Mouse (Mus musculus): ENCODE data around the gene Gm7029.
"Not testable (repeated sequence)": the region's sequence is repeated elsewhere in the genome, so short reads cannot be mapped to it uniquely, and the experiment has no call there.

Gene Gm7029

DNA sequence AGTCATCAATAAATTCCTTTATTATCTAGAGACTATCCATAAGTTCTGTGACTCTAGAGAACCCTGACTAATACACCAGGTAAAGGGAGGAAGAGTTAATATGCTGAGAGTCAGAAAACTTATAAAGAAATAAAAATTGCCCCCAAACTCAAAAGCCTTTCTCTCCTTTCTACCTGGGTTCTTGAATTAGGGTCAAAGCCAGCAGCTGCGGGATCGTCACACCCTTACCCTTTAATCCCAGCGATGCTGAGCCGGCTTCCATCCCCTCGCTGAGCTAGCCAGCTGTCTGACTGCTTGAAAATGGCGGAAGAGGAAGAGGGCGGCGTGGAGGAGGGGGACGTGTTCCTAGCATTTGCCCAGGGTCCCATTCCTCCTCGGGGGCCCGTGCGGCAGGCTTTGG lies at the start of gene Gm7029:
TSS of gene Gm7029 (plus strand) at position 301 of the 400 bp plus-strand sequence.
- not testable (repeated sequence) for DNase-seq

DNA sequence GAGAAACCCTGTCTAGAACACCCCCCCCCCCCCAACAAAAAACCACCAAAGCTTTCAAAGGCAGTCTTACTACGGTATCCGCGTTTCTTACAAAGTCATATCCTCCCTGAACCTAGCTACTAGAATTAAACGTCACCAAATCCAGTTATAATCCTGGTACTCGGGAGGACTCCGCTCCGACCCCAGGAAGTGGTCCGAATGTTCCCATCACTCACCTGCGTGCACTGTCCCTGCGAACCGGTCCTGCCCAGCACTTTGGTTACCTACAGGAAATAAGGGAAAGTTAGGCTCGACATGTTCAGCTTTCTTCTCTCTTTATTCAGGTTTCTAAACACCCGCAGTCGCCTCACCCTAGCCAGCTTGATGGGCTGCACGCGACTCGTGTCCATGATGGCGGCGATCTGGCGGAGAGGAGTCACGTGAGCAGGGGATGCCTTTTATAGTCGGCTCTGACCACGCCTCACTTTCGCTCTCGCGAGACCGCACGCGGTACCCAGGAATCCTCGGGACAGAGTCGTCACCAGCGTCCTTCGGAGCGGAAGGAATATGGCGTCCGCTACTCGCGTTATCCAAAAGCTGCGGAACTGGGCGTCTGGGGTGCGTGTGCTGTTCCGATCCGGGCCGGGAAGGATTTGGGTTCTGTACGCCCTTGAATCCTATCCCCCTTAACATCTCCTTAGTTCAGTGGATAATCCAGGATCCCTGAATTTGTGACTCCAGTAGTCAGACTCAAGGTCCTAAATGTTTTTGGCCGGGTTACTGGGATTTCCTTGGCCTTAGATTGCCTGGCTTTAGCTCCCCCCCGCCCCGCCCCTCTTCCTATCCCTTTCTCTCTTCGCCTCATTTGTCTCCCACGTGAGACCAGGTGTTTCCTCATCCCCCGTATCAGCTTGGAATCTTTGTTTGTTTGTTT lies 49.3 kb upstream of the Gm7029 start, which contains the start of the genes Rps28 and Ndufa7:
TSS of gene Rps28 (minus strand) at position 479 of the 913 bp plus-strand sequence.
TSS of gene Ndufa7 (plus strand) at position 489 of the 913 bp plus-strand sequence.
- peak; percentile 98 to 99 for DNase-seq

- DNase-seq, result not testable (repeated sequence)
Measured at GRCm38 (mm10) chr17:33824997-33825330, 48.7 kb upstream of the Gm7029 start.

GRCm38 (mm10) chr17:33825462-33825861 lies 48.2 kb upstream of the Gm7029 start:
- no peak for DNase-seq

- DNase-seq, result peak; percentile 70 to 81
Measured at GRCm38 (mm10) chr17:33826850-33827249, 46.8 kb upstream of the Gm7029 start.

GRCm38 (mm10) chr17:33828892-33829291 lies 44.7 kb upstream of the Gm7029 start:
- peak; percentile 65 to 76 for DNase-seq

- no peak for DNase-seq
Measured at GRCm38 (mm10) chr17:33829561-33829960, 44.1 kb upstream of the Gm7029 start.

GRCm38 (mm10) chr17:33842966-33843795 lies 30.5 kb upstream of the Gm7029 start, which contains the start of gene Cd320:
Gene Cd320, plus strand, starts transcription at chr17:33843091.
- DNase-seq, result peak; percentile 95 to 97

DNA sequence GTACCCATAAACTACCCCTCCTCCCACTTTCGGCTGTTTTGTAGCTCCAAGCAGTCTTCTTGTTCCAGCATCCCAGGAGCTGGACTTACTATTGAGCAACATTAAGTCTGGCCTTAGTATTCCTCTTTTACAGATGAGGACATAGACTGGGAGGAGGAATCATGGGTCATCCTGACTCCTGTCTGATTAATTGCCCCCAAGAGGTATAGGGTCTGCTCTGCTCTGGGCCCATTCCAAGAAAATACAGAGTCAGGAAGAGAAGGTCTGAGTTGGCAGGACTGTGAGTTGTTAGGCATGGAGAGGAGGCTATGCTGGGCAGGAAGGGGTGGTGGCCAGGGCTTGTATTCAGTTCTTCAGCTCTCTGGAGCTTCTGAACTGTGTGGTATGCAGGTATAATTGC lies 29.4 kb upstream of the Gm7029 start:
- DNase-seq, result no peak

GRCm38 (mm10) chr17:33848139-33848538 lies 25.5 kb upstream of the Gm7029 start:
- DNase-seq, result no peak

- no peak for DNase-seq
Measured at GRCm38 (mm10) chr17:33851331-33851730, 22.3 kb upstream of the Gm7029 start.

GRCm38 (mm10) chr17:33857816-33858215 lies 15.8 kb upstream of the Gm7029 start:
- no peak for DNase-seq

- peak; percentile 17 to 45 for DNase-seq
Measured at GRCm38 (mm10) chr17:33865330-33866030, 8.2 kb upstream of the Gm7029 start.

- peak; percentile 35 to 54 for DNase-seq
Measured at GRCm38 (mm10) chr17:33874411-33874810, 774 bp downstream of the Gm7029 start.

- DNase-seq, result not testable (repeated sequence)
Measured at GRCm38 (mm10) chr17:33875797-33876196, 2.2 kb downstream of the Gm7029 start.

DNA sequence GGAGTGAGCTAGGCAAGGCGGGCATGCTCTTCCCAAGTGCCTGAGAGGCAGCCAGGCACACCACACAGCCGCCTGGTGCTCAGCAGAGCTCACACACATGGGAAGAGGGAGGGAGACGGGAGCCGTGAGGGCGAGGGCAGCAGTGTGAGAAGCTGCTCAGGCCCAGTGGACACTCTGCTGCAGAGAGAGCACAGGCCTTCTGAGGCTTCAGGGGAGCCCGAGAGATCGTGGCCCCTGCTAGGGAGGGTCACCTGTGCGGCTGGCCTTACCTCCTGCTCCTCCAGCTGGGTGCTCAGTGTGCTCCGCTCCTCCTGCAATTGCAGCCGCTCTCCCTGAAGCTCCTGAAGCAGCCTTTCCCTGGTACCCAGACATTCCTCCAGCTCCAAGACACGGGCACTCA lies 10.7 kb downstream of the Gm7029 start:
- not testable (repeated sequence) for DNase-seq

DNA sequence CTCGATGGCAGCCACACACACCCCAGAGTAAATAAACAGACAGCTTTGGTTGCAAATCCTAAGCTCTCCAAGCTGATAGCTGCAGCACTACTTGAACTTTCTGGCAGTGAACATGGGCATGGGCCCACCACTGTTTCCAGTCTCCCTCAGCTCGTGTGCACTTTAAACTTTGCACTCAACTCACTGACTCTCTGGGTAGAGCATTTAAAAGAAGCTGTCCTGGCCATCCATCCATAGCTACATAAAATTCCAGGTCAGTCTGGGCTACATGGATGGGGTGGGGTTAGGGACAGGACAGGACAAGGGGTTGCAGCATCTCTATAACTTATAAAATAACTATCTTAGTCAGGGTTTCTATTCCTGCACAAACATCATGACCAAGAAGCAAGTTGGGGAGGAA lies 14.2 kb downstream of the Gm7029 start:
- not testable (repeated sequence) for DNase-seq

DNA sequence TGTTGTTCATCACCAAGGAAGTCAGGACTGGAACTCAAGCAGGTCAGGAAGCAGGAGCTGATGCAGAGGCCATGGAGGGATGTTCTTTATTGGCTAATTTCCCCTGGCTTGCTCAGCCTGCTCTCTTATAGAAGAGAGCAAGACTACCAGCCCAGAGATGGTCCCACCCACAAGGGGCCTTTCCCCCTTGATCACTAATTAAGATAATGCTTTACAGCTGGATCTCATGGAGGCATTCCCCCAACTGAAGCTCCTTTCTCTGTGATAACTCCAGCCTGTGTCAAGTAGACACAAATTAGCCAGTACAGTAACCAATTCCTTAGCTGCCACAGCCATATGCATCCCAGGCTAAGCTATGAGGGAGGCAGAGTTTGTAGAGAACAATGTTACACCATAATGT lies 14.6 kb downstream of the Gm7029 start:
- DNase-seq, result not testable (repeated sequence)

DNA sequence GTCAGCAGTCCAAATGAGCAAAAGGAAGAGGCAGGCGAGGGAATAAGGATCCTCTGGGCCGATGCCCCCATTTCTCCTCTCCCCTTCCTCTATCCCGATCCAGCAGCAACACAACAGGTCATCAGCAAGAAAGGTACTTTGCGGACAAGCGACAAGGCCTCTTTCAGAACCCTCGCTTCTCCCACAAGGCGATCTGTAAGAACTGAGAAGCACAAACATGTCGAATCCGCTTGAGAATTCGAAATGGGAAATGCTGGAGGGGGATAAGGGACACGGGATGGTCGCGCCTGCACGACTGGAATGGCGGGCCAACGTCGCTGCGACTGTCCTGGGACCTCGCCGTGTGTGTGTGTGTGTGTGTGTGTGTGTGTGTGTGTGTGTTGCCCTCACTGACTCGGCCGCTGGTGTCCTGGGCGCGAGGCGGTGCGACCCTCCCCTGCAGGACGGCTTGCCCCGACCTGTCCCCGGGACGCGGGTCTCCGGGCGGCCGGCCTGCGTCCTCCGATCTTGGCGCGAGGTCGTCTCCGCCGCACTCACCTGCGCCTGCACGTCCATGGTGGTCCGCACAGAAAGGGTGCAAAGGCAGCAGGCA lies 16.4 kb downstream of the Gm7029 start:
- DNase-seq, result not testable (repeated sequence)

GRCm38 (mm10) chr17:33890533-33891059 lies 17.0 kb downstream of the Gm7029 start, which contains the start of gene Kifc1:
Gene Kifc1, minus strand, starts transcription at chr17:33890661.
- peak; percentile 100 for DNase-seq

DNA sequence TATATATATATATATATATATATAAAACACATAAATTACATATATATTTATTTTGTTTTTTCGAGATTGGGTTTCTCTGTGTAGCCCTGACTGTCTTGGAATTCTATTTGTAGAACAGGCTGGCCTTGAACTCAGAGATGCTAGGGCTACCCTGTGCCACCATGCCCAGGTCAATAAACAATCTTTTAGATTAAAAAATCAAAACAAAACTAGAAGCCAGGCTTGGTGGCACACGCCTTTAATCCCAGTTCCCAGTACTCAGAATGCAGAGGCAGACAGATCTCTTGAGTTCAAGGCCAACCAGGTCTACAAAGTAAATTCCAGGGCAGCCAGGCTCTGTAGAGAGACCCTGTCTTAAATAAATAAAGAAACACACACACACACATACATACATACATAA lies 17.7 kb downstream of the Gm7029 start:
- no peak for DNase-seq

DNA sequence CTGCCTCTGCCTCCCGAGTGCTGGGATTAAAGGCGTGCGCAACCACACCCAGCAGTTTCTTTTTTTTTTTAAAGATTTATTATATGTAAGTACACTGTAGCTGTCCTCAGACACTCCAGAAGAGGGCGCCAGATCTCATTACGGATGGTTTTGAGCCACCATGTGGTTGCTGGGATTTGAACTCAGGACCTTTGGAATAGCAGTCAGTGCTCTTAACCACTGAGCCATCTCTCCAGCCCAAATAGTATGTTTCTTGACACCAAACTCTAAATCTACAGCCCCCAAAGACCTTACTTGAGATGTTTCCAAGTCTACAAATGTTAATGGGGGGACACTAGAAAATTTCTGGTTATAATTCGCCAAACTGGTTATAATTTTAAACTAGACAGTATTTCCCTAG lies 18.3 kb downstream of the Gm7029 start:
- not testable (repeated sequence) for DNase-seq
